Mouse (Mus musculus): ENCODE measurements around the gene Tfap4. TPM values are rescaled to one million over a fixed set of nuclear protein-coding genes. Genes with fewer than 3 reads are reported as not detected.
"Not testable (repeated sequence)": the region's sequence is repeated elsewhere in the genome, so short reads cannot be mapped to it uniquely, and the experiment has no call there.

The Tfap4 gene
- polyA plus RNA-seq, 1 experiment from 2014 or later, result 26.5 TPM

DNA sequence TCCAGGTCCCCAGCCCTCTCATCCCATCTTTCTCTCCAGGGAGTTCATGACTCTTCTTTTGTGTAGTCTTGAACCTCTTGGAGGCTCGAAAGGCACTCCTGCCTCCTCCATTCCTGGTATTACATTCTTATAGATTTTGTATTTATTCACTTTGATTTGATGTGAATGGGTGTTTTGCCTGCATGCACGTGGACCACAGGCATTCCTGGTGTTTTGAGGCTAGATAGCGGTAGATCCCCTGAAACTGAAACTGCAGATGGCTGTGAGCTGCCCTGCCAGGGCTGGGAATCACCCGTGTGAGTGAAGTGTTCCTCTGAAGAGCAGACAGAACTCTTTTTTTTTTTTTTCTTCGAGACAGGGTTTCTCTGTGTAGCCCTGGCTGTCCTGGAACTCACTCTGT lies 24.8 kb upstream of the Tfap4 start:
- no peak overlapping the region for H3K4me2 ChIP-seq (ENCODE audit: low read depth, low read length)
- no peaks in the 10 kb centered on the region for H3K27me3 ChIP-seq (replicated peaks; ENCODE audit: control insufficient read depth, insufficient read depth, low read length)
- H3K4me1 ChIP-seq (ENCODE audit: control insufficient read depth, insufficient read depth, low read length), result peaks cover 21% of the 10 kb centered on the region
- H3K36me3 ChIP-seq (ENCODE audit: control insufficient read depth, insufficient read depth, low read length), result no peaks in the 10 kb centered on the region
- H3K9me3 ChIP-seq (ENCODE audit: control insufficient read depth, low read length), result no peaks in the 10 kb centered on the region
- H3K9ac ChIP-seq (ENCODE audit: low read depth, low read length), result no peak overlapping the region
- no peak for ATAC-seq
- 76% methylated on average over 5 of the region's 5 CpGs for WGBS
- no peak overlapping the region for H3K4me3 ChIP-seq (ENCODE audit: low read length)
- no peak overlapping the region for H3K27ac ChIP-seq (ENCODE audit: low read length)

DNA sequence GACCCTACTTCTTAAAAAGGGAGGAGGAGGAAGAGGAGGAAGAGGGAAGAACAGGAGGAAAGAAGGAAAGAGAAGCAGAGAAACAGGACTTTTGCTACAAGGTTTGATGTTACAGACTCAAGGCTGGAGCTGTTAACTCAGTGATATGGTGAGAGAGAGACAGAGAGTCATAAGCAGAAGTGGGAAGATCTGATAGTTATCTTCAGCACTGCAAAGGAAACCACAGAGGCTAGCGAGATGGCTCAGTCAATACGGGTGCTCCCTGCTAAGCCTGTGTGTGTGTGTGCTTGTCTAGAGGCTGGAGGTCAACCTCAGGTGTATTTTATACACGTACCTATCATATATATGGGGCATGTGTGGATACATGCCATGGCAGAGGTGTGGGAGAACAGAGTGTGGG lies 24.2 kb upstream of the Tfap4 start:
- H3K36me3 ChIP-seq (ENCODE audit: control insufficient read depth, insufficient read depth, low read length), result no peaks in the 10 kb centered on the region
- no peaks in the 10 kb centered on the region for H3K9me3 ChIP-seq (ENCODE audit: control insufficient read depth, low read length)
- no peak overlapping the region for H3K4me2 ChIP-seq (ENCODE audit: low read depth, low read length)
- H3K9ac ChIP-seq (ENCODE audit: low read depth, low read length), result no peak overlapping the region
- 76% methylated on average over 3 of the region's 3 CpGs for WGBS
- H3K27ac ChIP-seq (ENCODE audit: low read length), result no peak overlapping the region
- no peak for ATAC-seq
- H3K27me3 ChIP-seq (replicated peaks; ENCODE audit: control insufficient read depth, insufficient read depth, low read length), result no peaks in the 10 kb centered on the region
- H3K4me1 ChIP-seq (ENCODE audit: control insufficient read depth, insufficient read depth, low read length), result peaks cover 21% of the 10 kb centered on the region
- H3K4me3 ChIP-seq (ENCODE audit: low read length), result no peak overlapping the region

DNA sequence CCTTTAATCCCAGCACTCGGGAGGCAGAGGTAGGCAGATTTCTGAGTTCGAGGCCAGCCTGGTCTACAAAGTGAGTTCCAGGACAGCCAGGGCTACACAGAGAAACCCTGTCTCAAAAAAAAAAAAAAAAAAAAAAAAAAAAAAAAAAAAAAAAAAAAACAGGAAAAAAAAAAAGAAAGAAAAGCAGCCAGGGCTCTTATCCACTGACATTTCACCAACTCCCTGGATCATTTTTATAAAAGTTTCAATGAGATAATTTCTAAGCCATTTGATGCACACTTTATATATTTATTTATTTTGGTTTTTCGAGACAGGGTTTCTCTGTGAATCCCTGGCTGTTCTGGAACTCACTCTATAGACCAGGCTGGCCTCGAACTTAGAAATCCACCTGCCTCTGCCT lies 21.5 kb upstream of the Tfap4 start:
- not testable (repeated sequence) for H3K9me3 ChIP-seq (ENCODE audit: control insufficient read depth, low read length); H3K4me3 ChIP-seq (ENCODE audit: low read length); ATAC-seq; H3K4me2 ChIP-seq (ENCODE audit: low read depth, low read length); H3K4me1 ChIP-seq (ENCODE audit: control insufficient read depth, insufficient read depth, low read length); H3K27me3 ChIP-seq (replicated peaks; ENCODE audit: control insufficient read depth, insufficient read depth, low read length); H3K36me3 ChIP-seq (ENCODE audit: control insufficient read depth, insufficient read depth, low read length); H3K27ac ChIP-seq (ENCODE audit: low read length); H3K9ac ChIP-seq (ENCODE audit: low read depth, low read length)
- WGBS, result 91% methylated on average over 3 of the region's 4 CpGs

DNA sequence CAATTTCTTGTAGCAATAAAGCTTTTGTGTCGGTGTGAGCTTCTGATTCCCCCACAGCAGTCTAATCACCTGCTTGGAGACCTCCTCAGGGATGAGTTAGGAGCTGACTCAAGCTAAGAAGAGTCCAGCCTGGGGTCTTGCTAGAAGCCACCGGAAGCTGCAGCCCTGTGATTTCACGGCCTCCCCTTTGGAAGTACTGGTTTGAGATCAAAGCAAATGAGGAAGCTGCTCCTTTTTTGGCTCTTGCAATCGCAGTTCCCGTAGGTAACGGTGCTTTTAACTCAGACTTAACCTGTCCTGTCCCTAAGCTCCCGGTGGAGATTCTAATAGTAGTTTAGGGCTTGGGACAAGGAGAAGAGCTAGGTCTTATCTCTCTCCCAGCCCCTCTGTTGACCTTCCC lies 19.0 kb upstream of the Tfap4 start:
- Histone ChIP-seq H3K27ac (ENCODE audit: low read length) (no peak overlapping the region), H3K9me3 (ENCODE audit: control insufficient read depth, low read length) (no peaks in the 10 kb centered on the region), H3K4me1 (ENCODE audit: control insufficient read depth, insufficient read depth, low read length) (no peaks in the 10 kb centered on the region), H3K4me3 (ENCODE audit: low read length) (no peak overlapping the region), H3K36me3 (ENCODE audit: control insufficient read depth, insufficient read depth, low read length) (no peaks in the 10 kb centered on the region), H3K9ac (ENCODE audit: low read depth, low read length) (no peak overlapping the region), H3K4me2 (ENCODE audit: low read depth, low read length) (no peak overlapping the region), H3K27me3 (replicated peaks; ENCODE audit: control insufficient read depth, insufficient read depth, low read length) (no peaks in the 10 kb centered on the region)
- WGBS, result 57% methylated on average over 7 of the region's 7 CpGs
- no peak for ATAC-seq

DNA sequence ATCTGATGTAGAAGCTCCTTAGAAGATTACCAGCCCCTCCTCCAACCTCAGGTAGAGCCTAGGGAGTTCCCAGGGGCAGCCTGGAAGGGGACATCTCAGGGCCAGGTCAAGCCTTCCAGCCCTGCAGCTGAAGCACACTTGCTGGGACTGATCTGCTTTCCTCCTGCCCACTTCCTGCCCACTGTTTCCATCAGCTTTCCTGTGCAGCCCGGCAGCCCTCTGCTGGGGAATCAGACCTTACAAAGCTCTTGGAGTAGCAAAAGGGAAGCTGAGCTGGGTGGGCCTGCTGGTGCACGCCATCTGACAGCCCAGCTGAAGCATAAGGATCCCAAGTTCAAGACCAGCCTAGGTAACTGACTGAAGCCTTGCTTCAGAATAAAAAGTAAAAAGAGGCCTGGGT lies 17.2 kb upstream of the Tfap4 start:
- WGBS, result 54% methylated on average over 2 of the region's 2 CpGs
- ATAC-seq, result no peak
- no peak overlapping the region for H3K9ac ChIP-seq (ENCODE audit: low read depth, low read length)

DNA sequence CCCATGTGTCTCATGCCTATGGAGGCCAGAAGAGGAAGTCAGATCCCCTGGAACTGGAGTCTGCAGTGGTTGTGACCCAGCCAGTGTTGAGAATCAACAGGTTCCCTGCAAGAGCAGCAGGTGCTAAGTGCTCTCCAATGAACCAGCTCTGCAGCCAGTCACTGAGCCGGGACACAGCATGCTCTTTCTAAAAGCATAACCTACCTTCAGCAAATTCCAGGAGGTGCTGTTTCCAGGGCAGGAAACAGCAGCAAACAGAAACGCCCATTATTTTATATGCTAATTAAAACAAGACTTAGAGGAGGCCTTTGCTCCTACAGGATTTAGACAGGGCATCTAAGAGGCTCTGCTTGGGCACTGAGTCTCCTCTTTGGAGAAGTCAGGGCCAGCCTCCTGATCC lies 16.4 kb upstream of the Tfap4 start:
- no peak for ATAC-seq

More for the DNA sequence above, 17.2 kb upstream of the Tfap4 start:
- H3K4me2 ChIP-seq (ENCODE audit: low read depth, low read length), result no peak overlapping the region
- H3K27ac ChIP-seq (ENCODE audit: low read length), result no peak overlapping the region
- H3K9me3 ChIP-seq (ENCODE audit: control insufficient read depth, low read length), result no peaks in the 10 kb centered on the region
- no peak overlapping the region for H3K4me3 ChIP-seq (ENCODE audit: low read length)
- no peaks in the 10 kb centered on the region for H3K36me3 ChIP-seq (ENCODE audit: control insufficient read depth, insufficient read depth, low read length)
- H3K27me3 ChIP-seq (replicated peaks; ENCODE audit: control insufficient read depth, insufficient read depth, low read length), result no peaks in the 10 kb centered on the region
- no peaks in the 10 kb centered on the region for H3K4me1 ChIP-seq (ENCODE audit: control insufficient read depth, insufficient read depth, low read length)

DNA sequence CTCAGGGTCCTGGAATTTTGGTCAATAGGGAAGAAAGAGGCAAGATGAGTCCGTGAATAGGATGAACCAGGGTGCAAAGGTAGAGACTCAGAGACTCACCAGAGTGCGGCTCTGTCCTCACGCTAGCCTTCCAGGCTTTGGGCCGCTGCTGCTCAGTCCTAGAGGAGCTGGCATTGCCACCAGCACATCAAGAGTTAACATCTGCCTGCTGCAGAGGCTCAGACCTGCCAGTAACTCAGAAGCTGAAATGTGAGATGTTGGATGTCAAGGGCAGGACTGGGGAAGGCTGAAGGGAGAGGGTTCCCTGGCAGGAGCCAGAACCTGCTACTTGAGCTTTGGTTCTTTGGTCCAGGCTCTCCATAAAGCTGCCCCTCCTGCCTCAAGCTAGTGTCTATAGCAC lies 11.1 kb upstream of the Tfap4 start:
- ATAC-seq, result no peak
- H3K4me3 ChIP-seq (ENCODE audit: low read length), result no peak overlapping the region
- H3K9ac ChIP-seq (ENCODE audit: low read depth, low read length), result no peak overlapping the region
- H3K27me3 ChIP-seq (replicated peaks; ENCODE audit: control insufficient read depth, insufficient read depth, low read length), result no peaks in the 10 kb centered on the region
- WGBS, result 59% methylated on average over 4 of the region's 4 CpGs
- no peak overlapping the region for H3K27ac ChIP-seq (ENCODE audit: low read length)
- no peaks in the 10 kb centered on the region for H3K9me3 ChIP-seq (ENCODE audit: control insufficient read depth, low read length)
- no peak overlapping the region for H3K4me2 ChIP-seq (ENCODE audit: low read depth, low read length)
- H3K36me3 ChIP-seq (ENCODE audit: control insufficient read depth, insufficient read depth, low read length), result no peaks in the 10 kb centered on the region
- peaks cover 6% of the 10 kb centered on the region; the same call in 1 of the 2 replicates for H3K4me1 ChIP-seq (ENCODE audit: control insufficient read depth, insufficient read depth, low read length)

More for the DNA sequence above, 16.4 kb upstream of the Tfap4 start:
- Histone ChIP-seq H3K9me3 (ENCODE audit: control insufficient read depth, low read length) (no peaks in the 10 kb centered on the region), H3K4me2 (ENCODE audit: low read depth, low read length) (no peak overlapping the region), H3K4me3 (ENCODE audit: low read length) (no peak overlapping the region), H3K9ac (ENCODE audit: low read depth, low read length) (no peak overlapping the region), H3K4me1 (ENCODE audit: control insufficient read depth, insufficient read depth, low read length) (no peaks in the 10 kb centered on the region), H3K27me3 (replicated peaks; ENCODE audit: control insufficient read depth, insufficient read depth, low read length) (no peaks in the 10 kb centered on the region), H3K27ac (ENCODE audit: low read length) (no peak overlapping the region), H3K36me3 (ENCODE audit: control insufficient read depth, insufficient read depth, low read length) (no peaks in the 10 kb centered on the region)
- WGBS, result 54% methylated on average over 2 of the region's 2 CpGs

DNA sequence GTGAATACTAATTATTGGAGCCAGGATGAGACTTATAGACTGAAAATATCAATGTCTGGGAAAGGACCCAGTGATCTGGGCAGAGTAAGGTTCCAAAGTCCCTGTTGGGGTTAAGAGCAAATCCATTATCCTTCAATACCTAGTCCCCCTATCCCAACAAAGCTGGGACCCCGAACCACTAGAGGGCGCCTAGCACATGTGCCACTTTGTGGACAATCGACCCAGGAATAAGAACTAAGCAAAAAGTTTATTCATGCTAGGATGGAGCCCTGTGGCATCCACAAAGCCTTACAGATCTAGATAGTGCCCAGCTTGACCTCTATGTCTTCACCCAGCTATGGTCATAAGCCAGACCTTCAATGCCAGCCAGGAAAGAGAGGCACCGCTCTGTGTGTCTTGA lies 8.3 kb upstream of the Tfap4 start:
- no peaks in the 10 kb centered on the region for H3K9me3 ChIP-seq (ENCODE audit: control insufficient read depth, low read length)
- no peak overlapping the region for H3K4me3 ChIP-seq (ENCODE audit: low read length)
- 15% methylated on average over 4 of the region's 4 CpGs for WGBS
- no peak overlapping the region for H3K4me2 ChIP-seq (ENCODE audit: low read depth, low read length)
- H3K4me1 ChIP-seq (ENCODE audit: control insufficient read depth, insufficient read depth, low read length), result peaks cover 6% of the 10 kb centered on the region; the same call in 1 of the 2 replicates
- no peaks in the 10 kb centered on the region for H3K36me3 ChIP-seq (ENCODE audit: control insufficient read depth, insufficient read depth, low read length)
- H3K27me3 ChIP-seq (replicated peaks; ENCODE audit: control insufficient read depth, insufficient read depth, low read length), result no peaks in the 10 kb centered on the region
- no peak overlapping the region for H3K9ac ChIP-seq (ENCODE audit: low read depth, low read length)
- no peak overlapping the region for H3K27ac ChIP-seq (ENCODE audit: low read length)
- ATAC-seq, result peak; percentile 61

DNA sequence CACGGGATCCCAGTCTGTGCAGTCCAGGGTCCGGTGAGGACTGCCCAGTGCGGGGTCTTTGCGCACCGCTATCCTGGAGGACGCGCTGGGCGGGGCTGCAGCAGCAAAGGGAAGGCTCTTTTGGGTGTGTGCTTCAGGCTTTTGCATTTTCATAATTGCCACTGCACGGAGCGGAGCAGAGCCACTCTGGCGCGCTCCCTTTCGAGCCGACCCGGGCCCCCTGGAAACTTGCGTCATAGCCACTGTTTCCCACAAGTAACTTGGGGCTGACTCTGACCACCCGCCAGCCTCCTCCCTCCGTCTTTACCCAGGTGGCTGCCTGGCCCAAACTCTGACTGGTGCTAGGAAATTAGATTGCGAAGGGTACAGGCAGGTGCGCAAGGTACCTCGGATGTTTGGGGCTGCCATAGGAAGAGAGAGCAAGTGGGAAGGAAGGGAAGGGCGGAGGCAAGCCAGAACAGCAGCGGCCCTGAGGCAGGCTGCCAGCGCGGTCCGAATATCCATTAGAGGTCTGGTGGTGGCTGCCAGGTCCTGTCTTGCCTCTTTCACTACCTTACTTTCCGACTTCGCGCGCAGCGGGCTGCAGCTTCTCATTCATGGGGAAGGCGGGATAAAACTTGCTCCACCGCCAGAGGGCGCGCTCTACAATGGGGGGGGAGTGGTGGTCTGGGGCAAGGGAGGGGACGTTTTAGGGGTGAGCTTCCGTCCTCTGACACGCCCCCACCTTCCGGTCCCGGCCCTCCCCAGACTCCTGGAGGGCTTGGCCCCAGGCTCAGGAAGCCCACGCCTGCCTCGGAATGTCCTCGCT lies 695 bp upstream of the Tfap4 start:
- peak; percentile 21 for ATAC-seq
- Histone ChIP-seq H3K36me3 (ENCODE audit: control insufficient read depth, insufficient read depth, low read length) (no peaks in the 10 kb centered on the region), H3K27me3 (replicated peaks; ENCODE audit: control insufficient read depth, insufficient read depth, low read length) (no peaks in the 10 kb centered on the region), H3K27ac (ENCODE audit: low read length) (peak overlapping the region; percentile 95), H3K4me1 (ENCODE audit: control insufficient read depth, insufficient read depth, low read length) (peaks cover 24% of the 10 kb centered on the region), H3K4me2 (ENCODE audit: low read depth, low read length) (peak overlapping the region; percentile 95), H3K9me3 (ENCODE audit: control insufficient read depth, low read length) (no peaks in the 10 kb centered on the region), H3K9ac (ENCODE audit: low read depth, low read length) (peak overlapping the region; percentile 85), H3K4me3 (ENCODE audit: low read length) (peak overlapping the region; percentile 84)
- whole genome bisulfite sequencing, result under 1% methylated on average over 43 of the region's 43 CpGs

Data from intestine, embryonic 16.5 days (tissue).